27 mouse cellular contexts compared by ENCODE assay signal in the genomic region with DNA sequence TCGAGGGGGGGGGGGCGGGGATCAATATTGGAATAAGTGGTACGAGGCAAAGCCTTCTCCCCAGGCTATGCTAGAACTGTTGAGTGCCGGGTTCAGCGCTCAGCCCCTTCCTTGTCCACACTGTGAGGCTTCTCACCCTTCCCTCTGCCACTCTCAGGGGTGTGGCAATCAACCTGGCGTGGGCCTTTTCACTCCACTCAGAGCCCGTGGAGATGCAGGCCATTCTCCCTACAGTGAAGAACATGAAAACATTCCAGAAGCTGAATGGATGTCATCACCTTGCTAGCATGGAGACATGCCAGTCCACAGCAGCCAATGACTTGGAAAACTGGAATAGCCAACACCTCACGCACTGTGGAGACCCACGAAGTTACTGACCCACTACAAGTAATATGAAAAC.
"Had no signal": no experiment of that assay in that cellular context is flagged by ENCODE, and none has a peak within 500 bp of the region (broad histone marks: within the 10 kb centered on the region; RNA-seq: fewer than 3 reads in every experiment).

No protein-coding gene starts in this region.

- H3K4me3 ChIP-seq: gastrocnemius, adult 2 months; heart, adult 2 months; heart, embryonic 12.5 days; hindbrain, embryonic 10.5 days; hindbrain, embryonic 12.5 days; intestine, embryonic 15.5 days; layer of hippocampus, adult 2 months; left cerebral cortex, adult 2 months; limb, embryonic 10.5 days; limb, embryonic 12.5 days; liver, embryonic 13.5 days; liver, embryonic 15.5 days had no signal

- H3K27ac ChIP-seq: gastrocnemius, adult 2 months; heart, adult 2 months; hindbrain, embryonic 10.5 days; hindbrain, embryonic 12.5 days; hindbrain, embryonic 14.5 days; intestine, embryonic 15.5 days; kidney, postnatal 0 days; layer of hippocampus, adult 2 months; left cerebral cortex, adult 2 months; limb, embryonic 10.5 days; limb, embryonic 12.5 days; liver, embryonic 13.5 days; liver, embryonic 15.5 days had no signal

- H3K4me1 ChIP-seq: heart, embryonic 12.5 days; hindbrain, embryonic 10.5 days; hindbrain, embryonic 12.5 days; intestine, embryonic 15.5 days; limb, embryonic 12.5 days; liver, embryonic 13.5 days; liver, embryonic 15.5 days had no signal

- H3K36me3 ChIP-seq: heart, embryonic 12.5 days; hindbrain, embryonic 10.5 days; hindbrain, embryonic 12.5 days; intestine, embryonic 15.5 days; limb, embryonic 10.5 days; limb, embryonic 12.5 days; liver, embryonic 13.5 days; liver, embryonic 15.5 days had no signal

- H3K9me3 ChIP-seq: intestine, embryonic 15.5 days; liver, embryonic 13.5 days; liver, embryonic 15.5 days had no signal

- DNase-seq: gastrocnemius, adult 2 months; gastrocnemius, postnatal 10 days; gastrocnemius, postnatal 25 days; heart, adult 2 months; heart, postnatal 14 days; heart, postnatal 4 days; kidney, adult 18-20 months; kidney, adult 8-10 months; kidney, postnatal 25 days; kidney, postnatal 4 days; liver; liver, embryonic 13.5 days had no signal

- ATAC-seq: hindbrain, embryonic 16.5 days; inflammation-experienced regulatory T-cells, adult 6 months; intestine, embryonic 15.5 days; intestine, postnatal 0 days had no signal

- H3K27me3 ChIP-seq: intestine, embryonic 15.5 days; liver, embryonic 13.5 days had no signal

- H3K9ac ChIP-seq: heart, embryonic 12.5 days; hindbrain, embryonic 12.5 days; hindbrain, embryonic 14.5 days; intestine, embryonic 15.5 days; limb, embryonic 12.5 days; liver, embryonic 13.5 days; liver, embryonic 15.5 days had no signal

- H3K4me2 ChIP-seq: heart, embryonic 12.5 days; hindbrain, embryonic 12.5 days; hindbrain, embryonic 14.5 days; intestine, embryonic 15.5 days; limb, embryonic 12.5 days; liver, embryonic 11.5 days; liver, embryonic 13.5 days; liver, embryonic 15.5 days had no signal
